Mouse (Mus musculus): ENCODE results near the gene Phf3.

- TF ChIP-seq USF1 (IDR thresholded peaks at IDR 0.05; ENCODE audit: low read depth) (no peak), MAX (IDR thresholded peaks at IDR 0.05) (no peak), CTCF (IDR thresholded peaks at IDR 0.05; ENCODE audit: control insufficient read depth, insufficient read depth, insufficient read length) (no peak), MYOG (IDR thresholded peaks at IDR 0.05; ENCODE audit: control insufficient read depth, extremely low read depth, insufficient read length) (no peak), FOSL1 (IDR thresholded peaks at IDR 0.05; ENCODE audit: insufficient read depth, low read length, poor library complexity, severe bottlenecking) (no peak)
Measured at GRCm38 (mm10) chr1:30908797-30909196, 35.1 kb upstream of the Phf3 start.

Measured in C2C12 (cell line).